Mouse (Mus musculus) R1 (cell line): ENCODE results near the gene Pde4b.

Source experiments
- DNase-seq: peaks from one replicate; pipeline ENCODE4 v3.0.0-alpha.2; 2018; ENCODE audit warnings: low read depth, low spot score

The Pde4b gene

GRCm38 (mm10) chr4:102175985-102176384, 88.6 kb downstream of the Pde4b start:
- no peak for DNase-seq

DNA sequence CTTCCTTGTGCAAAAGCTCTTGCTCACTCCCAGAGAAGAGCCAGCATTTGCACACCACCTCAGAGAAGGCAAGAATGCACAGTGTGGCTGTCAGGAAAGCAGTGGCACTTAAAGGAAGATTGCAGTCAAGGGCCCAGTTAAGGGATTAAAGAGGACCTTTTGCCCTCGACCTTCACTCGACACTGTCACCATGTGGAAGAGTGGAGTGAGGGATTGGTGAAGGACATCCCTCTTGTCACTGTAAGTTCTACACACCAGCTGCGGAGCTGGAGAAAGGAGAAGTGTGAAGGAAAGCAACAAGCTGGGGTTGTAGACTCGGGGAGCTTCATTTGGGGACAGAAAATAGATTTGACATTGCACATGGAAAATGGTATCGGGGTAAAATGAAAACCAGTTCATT, 89.9 kb downstream of the Pde4b start:
- no peak for DNase-seq

GRCm38 (mm10) chr4:102186888-102187287, 99.5 kb downstream of the Pde4b start:
- DNase-seq, result no peak

GRCm38 (mm10) chr4:102197707-102198106, 110.4 kb downstream of the Pde4b start:
- DNase-seq, result peak; percentile 8

DNA sequence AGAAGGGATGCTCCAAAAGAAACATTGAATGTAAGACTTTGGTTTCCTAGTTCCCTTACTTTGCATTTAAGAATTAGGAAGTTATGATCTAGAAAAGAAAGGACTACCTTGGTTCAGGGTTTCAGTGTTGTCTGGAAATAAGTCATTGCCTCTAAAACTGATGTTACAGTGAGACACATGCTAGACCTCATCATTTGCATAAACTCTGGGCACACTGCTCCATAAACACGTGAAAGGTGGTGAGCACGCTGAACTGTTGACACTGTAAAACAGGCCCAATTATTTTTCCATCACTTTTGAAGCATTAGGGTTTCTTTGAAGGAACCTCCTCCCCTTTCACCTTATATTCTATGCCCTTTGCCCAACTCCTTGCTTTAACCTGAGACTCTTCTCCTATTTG, 122.4 kb downstream of the Pde4b start:
- DNase-seq, result no peak

DNA sequence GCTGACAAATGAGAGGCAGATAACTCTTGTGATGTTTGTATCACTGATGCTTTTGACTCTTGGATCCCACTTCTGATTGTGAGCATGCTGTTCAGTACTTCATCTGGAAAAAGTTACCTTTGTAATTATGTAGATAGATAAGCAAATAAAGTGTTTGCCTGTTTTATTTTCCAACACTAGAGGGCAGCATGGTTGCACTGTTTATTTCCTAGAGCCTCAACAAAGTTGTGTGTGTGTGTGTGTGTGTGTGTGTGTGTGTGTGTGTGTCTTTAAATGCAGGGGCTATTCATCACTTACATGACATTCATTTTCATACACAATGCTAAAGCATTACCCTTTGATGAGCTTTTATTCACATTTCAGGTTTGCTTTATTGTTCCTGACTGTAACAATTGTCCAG, 139.4 kb downstream of the Pde4b start:
- DNase-seq, result peak; percentile 46

DNA sequence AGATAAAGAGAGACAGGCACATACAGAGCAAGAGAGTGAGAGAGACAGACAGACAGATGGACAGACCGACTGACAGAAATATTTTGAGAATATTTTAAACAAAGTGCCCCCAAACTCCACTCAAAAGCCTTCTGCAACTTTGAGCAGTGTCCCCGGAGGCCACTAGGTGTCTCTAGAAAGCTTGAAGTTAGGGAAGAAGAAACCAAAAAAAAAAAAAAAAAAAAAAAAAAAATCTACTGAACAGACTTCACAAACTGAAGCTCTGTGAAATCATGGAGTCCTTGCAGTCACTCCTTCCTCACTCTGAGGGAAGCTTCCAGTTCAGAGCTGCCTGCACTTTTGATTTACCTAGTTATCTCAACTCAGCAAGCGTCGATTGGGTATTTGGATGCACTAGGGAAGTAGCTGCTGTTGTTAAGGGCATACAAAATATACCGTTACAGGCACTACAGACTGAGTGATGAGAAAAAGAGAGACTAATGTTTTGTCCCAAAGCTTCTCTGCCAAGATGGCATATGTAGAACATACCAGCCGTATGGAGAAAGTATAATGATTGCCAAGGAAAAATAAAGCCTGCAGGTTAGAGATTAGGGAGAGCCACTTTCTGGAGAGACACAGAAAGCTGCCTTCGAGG, 141.7 kb downstream of the Pde4b start:
- DNase-seq, result peak; percentile 49

GRCm38 (mm10) chr4:102230898-102231297, 143.6 kb downstream of the Pde4b start:
- DNase-seq, result no peak

DNA sequence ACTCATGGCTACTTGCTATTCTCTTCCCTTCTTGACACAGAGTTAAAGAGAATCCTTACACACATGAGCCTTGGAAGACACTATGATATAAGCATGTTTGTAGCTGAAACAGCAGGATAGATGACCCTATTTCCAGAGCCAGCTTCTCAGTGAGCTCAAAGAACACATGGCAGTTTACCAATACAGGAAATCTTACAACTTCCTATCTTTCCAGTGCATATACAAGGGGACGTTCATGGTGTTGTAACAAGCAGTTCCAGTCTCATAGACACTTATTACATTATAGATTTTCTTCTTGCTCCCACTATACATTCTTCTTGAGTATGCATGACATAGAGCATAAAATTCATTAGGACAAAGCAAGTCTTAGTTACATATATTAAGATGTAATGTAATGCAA, 146.3 kb downstream of the Pde4b start:
- DNase-seq, result no peak

- DNase-seq, result peak; percentile 24
Observed at GRCm38 (mm10) chr4:102235151-102235550, 147.8 kb downstream of the Pde4b start.

DNA sequence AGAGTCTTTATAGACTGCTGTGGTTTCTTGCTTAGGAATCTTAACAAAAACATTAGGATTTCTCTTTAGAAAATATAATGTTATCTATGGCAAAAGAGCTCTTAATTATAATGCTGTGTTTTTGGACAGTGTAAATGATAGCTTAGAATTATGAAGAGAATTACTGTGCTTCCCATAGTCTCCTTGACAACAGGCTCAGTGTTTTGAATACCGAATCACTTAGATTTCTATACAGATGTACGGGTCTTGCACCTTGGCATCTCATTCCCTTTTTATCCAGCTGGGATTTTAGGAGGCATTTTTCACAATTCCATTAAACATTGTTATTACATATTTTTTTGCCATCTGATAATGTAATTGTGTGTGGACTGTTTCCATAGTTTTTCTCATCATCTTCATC, 151.8 kb downstream of the Pde4b start:
- no peak for DNase-seq

DNA sequence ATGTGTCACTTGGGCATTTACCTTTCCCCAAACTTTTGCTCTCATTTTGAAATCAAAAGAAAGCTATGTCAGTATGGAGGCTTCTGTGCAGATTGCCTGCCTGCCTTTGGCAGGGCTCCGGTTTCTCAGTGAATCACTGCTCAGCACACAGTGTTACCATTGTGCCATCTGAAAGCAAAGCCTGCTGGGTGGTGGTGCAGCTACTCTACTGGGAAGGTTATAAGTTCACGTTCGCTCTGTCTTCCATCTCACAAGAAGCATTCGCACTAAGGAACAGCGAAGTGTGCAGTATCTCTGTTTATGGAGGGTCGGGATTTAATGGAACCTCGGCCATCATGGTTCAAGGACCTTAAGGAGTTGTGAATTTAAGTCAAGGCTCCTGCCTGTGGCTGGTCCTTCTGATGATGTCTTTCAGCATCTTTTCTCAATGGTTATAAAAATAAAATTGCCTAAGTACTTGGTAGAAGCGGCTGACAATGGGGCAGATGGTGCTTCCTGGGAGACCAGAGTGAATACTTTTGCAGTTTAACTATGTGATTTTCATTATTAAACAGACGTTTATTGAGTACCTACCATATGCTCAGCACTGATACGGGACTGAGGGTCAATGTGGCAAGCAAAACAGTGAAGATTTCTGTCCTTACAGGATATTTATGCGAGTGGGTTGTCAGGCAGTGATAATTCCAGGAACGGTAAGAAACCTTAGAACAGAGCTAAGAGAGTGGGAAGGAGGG, 152.5 kb downstream of the Pde4b start:
- DNase-seq, result no peak

DNA sequence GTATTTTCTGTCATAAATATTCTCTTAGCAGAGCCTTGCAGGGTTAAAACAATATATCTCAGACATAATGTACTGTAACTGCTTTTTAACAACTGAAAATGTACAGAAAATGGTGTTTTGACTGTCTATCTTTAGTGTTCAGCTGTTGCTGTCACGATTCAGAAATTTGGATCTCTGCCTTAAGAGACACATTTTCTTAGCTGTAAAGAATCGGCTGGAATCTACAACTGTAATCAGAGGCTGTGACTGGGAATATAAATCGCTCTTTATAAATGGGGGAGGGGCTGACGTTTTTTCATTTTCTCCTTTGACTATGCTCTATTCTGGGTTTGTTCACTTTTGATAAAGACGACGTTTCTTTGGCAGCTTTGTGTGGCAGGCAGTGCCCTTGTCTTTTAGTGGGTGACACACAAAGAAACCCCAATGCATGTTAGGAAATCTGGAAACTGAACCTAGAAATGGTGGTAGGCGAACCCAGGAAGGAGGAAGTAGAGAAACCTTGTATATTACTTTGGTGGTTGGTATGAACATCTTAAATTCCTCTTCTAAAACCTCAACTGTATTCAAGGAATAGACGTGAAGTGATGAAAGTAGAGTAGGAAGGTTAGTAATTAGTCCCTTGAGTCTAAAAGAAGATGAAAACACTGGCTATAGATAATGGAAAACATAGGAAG, 153.5 kb downstream of the Pde4b start:
- DNase-seq, result no peak

DNA sequence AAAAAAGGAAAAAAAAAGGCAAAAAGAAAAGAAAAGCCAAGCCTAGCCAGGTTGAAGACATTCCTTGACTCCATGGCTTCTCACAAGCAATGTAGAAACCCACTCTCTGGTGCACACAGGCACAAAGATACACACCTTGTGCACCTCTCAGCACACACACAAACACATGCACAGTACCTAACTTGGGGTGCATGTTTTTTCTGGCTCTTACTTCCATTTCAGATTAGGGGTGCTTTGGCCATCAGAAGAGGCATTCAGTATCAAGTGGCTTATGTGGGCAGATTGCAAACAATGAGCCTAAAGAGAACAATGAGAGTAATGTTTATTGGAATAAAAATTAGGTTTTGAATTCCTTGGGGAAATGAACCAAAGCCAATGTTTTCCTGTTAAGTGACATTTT, 166.7 kb downstream of the Pde4b start:
- DNase-seq, result no peak

GRCm38 (mm10) chr4:102254466-102255294, 167.3 kb downstream of the Pde4b start:
- peak; percentile 6 for DNase-seq

- no peak for DNase-seq
Observed at GRCm38 (mm10) chr4:102255295-102255670, 167.9 kb downstream of the Pde4b start.

GRCm38 (mm10) chr4:102256170-102256960, 169.0 kb downstream of the Pde4b start:
- DNase-seq, result no peak

- peak; percentile 5 for DNase-seq
Observed at GRCm38 (mm10) chr4:102260216-102260615, 172.9 kb downstream of the Pde4b start.

- DNase-seq, result no peak
Observed at GRCm38 (mm10) chr4:102272313-102272712, 185.0 kb downstream of the Pde4b start.

DNA sequence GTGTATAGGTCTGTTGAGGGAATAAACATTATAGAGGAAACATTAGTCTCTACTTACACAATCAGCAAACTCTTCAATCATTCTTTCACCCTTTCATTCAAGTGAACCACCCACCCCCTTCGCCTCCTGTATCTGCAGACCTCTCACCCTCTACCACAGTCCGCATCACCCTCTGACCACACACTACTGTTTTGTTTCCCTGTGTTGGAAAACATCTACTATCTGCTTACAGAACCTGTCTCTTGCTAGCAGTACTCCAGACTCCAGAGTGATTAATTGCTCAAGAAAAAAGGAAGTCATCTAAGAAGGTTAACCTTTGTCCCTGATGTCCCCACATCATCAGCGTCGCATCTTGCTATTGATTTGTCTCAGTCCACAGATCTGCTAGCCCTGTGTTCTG, 185.4 kb downstream of the Pde4b start:
- DNase-seq, result no peak

DNA sequence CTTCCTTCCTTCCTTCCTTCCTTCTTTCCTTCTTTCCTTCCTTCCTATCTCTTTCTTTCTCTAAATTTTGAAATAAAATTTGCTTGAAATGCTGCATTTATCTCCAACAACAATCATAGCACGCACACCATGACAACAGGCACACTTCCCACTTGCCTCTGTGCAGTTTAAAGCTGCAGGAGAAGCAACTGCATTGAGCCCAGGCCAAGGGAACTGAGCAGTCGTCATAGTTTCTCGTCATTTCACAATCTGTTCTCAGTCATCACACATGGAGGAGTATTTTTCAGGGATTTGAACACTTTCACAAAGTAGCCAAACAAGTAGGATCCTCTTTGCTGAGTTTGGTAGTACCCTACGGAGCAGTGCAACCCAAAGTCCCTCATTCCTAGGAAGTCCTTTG, 188.4 kb downstream of the Pde4b start:
- DNase-seq, result no peak
